Mouse (Mus musculus) 416B (cell line): ENCODE measurements at regions not wholly inside any gene's neighbourhood (a gene's known extent, or its start where the extent isn't known, plus 50 kb on each side); places are given as distances from the start of the nearest gene placed in this dataset.

Experiments
- DNase-seq: peaks from one replicate; pipeline ENCODE4 v3.0.0; 2011; ENCODE audit warnings: low read depth

- DNase-seq = peak; percentile 40
Measured at GRCm38 (mm10) chr3:35688111-35688510, 65.8 kb upstream of the Atp11b start.

- peak; percentile 80 for DNase-seq
Measured at GRCm38 (mm10) chr3:35688781-35689180, 65.1 kb upstream of the Atp11b start.

GRCm38 (mm10) chr3:35693039-35693438 lies 60.9 kb upstream of the Atp11b start:
- DNase-seq = peak; percentile 95

GRCm38 (mm10) chr3:35693551-35693950 lies 60.4 kb upstream of the Atp11b start:
- no peak for DNase-seq

GRCm38 (mm10) chr3:35694241-35694640 lies 59.7 kb upstream of the Atp11b start:
- no peak for DNase-seq

- DNase-seq = peak; percentile 35
Measured at GRCm38 (mm10) chr3:35695859-35696258, 58.0 kb upstream of the Atp11b start.

- DNase-seq = no peak
Measured at GRCm38 (mm10) chr3:35699266-35699665, 54.6 kb upstream of the Atp11b start.

GRCm38 (mm10) chr3:35699979-35700378 lies 53.9 kb upstream of the Atp11b start:
- DNase-seq = no peak

- DNase-seq = no peak
Measured at GRCm38 (mm10) chr3:35703528-35704327, 50.2 kb upstream of the Atp11b start.
